Mouse (Mus musculus): Measurements from ENCODE around the gene Prkar1b.

Gene Prkar1b

GRCm38 (mm10) chr5:139110140-139110855 is 39.5 kb downstream of the Prkar1b start:
- DNase-seq (ENCODE audit: low read depth, low spot score), result no peak

- DNase-seq (ENCODE audit: low read depth, low spot score), result no peak
Observed at GRCm38 (mm10) chr5:139107815-139108214, 42.0 kb downstream of the Prkar1b start.

GRCm38 (mm10) chr5:139101783-139102182 is 48.0 kb downstream of the Prkar1b start:
- no peak for DNase-seq (ENCODE audit: low read depth, low spot score)

- DNase-seq (ENCODE audit: low read depth, low spot score), result no peak
Observed at GRCm38 (mm10) chr5:139098991-139099972, 50.5 kb downstream of the Prkar1b start.

GRCm38 (mm10) chr5:139095297-139096110 is 54.3 kb downstream of the Prkar1b start:
- no peak for DNase-seq (ENCODE audit: low read depth, low spot score)

GRCm38 (mm10) chr5:139093534-139093933 is 56.3 kb downstream of the Prkar1b start:
- DNase-seq (ENCODE audit: low read depth, low spot score), result no peak

GRCm38 (mm10) chr5:139091713-139092112 is 58.1 kb downstream of the Prkar1b start:
- no peak for DNase-seq (ENCODE audit: low read depth, low spot score)

GRCm38 (mm10) chr5:139090162-139090561 is 59.6 kb downstream of the Prkar1b start:
- DNase-seq (ENCODE audit: low read depth, low spot score), result no peak

GRCm38 (mm10) chr5:139088173-139088572 is 61.6 kb downstream of the Prkar1b start:
- no peak for DNase-seq (ENCODE audit: low read depth, low spot score)

GRCm38 (mm10) chr5:139084831-139085519 is 64.8 kb downstream of the Prkar1b start:
- no peak for DNase-seq (ENCODE audit: low read depth, low spot score)

GRCm38 (mm10) chr5:139084302-139084701 is 65.5 kb downstream of the Prkar1b start:
- no peak for DNase-seq (ENCODE audit: low read depth, low spot score)

GRCm38 (mm10) chr5:139083841-139084240 is 66.0 kb downstream of the Prkar1b start:
- no peak for DNase-seq (ENCODE audit: low read depth, low spot score)

GRCm38 (mm10) chr5:139081370-139081769 is 68.4 kb downstream of the Prkar1b start:
- DNase-seq (ENCODE audit: low read depth, low spot score), result no peak

GRCm38 (mm10) chr5:139078156-139078462 is 71.7 kb downstream of the Prkar1b start:
- no peak for DNase-seq (ENCODE audit: low read depth, low spot score)

- DNase-seq (ENCODE audit: low read depth, low spot score), result no peak
Observed at GRCm38 (mm10) chr5:139077311-139078155, 72.3 kb downstream of the Prkar1b start.

- no peak for DNase-seq (ENCODE audit: low read depth, low spot score)
Observed at GRCm38 (mm10) chr5:139076450-139076849, 73.4 kb downstream of the Prkar1b start.

- DNase-seq (ENCODE audit: low read depth, low spot score), result no peak
Observed at GRCm38 (mm10) chr5:139075791-139076190, 74.0 kb downstream of the Prkar1b start.

GRCm38 (mm10) chr5:139075125-139075524 is 74.7 kb downstream of the Prkar1b start:
- peak; percentile 30 for DNase-seq (ENCODE audit: low read depth, low spot score)

- DNase-seq (ENCODE audit: low read depth, low spot score), result no peak
Observed at GRCm38 (mm10) chr5:139073977-139074376, 75.8 kb downstream of the Prkar1b start.

- DNase-seq (ENCODE audit: low read depth, low spot score), result no peak
Observed at GRCm38 (mm10) chr5:139072866-139073265, 76.9 kb downstream of the Prkar1b start.
